Mouse (Mus musculus): Measurements from ENCODE around the gene Col9a3.

Col9a3 gene

DNA sequence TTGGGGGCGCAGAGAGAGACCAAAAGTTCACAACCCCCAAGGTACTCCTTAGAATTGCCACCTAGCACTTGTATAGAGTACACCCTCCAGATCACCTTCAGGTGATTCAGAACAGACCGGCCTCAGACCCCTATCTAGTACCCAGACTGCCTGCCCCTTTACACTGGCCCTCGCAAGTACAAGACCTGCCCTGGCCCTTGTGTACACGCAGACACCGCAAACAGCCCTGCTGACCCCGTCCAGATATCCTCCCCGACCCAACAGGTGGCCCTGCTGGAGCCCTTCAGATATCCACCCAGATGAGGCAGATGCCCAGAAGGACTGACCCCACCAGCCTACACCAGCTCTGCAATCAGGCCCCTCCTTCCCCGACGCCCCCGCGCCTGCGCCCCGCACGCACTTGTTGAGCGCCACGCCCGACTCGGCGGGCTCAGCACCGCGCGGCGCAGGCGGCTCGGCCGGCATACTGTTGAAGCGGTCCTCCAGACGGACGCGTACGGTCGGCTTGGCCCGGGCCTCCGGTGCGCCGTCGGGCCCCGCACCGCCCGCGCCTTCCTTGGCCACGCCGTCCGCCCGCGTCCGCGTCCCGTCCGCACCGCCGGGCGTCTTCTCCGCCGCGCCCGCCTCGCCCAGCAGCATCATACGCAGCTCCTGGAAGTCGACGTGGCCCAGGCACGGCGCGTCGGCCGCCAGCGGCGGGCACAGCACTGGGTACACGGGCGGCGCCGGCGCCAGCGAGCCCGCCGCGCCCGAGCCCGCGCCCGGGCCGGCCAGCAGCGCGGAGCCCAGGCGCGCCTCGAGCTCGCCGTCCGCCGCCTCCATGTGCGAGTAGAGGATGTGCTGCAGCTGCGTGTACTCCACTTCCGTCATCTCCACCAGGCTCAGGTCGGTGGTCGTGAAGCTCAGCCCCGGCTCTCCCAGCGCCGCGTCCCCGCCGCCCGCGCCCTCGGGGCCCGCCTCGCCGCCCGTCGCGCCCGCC is 44.3 kb downstream of the Col9a3 start:
- no peak for DNase-seq

GRCm38 (mm10) chr2:180642555-180643260 is 45.1 kb downstream of the Col9a3 start, which contains the start of gene Tcfl5:
TSS of gene Tcfl5 (minus strand) at chr2:180642708.
- no peak for DNase-seq

- no peak for DNase-seq
Observed at GRCm38 (mm10) chr2:180643626-180644025, 46.0 kb downstream of the Col9a3 start.

- DNase-seq, result no peak
Observed at GRCm38 (mm10) chr2:180646841-180647240, 49.3 kb downstream of the Col9a3 start.

DNA sequence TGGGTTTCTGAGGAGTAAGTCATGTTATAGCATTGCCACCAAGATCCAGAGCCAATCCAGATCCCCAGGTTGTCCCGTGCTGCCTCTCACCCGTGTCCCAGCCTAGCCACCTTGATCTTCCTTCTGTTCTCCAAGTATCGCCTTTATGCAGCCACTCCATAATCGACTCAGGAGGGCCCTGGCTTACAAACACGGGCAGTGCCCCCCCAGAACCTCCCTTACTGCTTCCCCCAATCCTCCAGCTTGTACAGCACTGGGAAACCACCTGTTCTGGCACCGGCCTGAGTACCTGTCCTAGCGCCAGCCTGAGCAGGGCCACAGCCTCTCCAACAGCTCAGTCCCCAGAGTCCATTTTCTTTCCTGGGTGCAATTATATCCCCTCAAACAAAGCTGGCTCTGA is 57.1 kb downstream of the Col9a3 start:
- no peak for DNase-seq

GRCm38 (mm10) chr2:180655150-180655549 is 57.6 kb downstream of the Col9a3 start:
- DNase-seq, result no peak

DNA sequence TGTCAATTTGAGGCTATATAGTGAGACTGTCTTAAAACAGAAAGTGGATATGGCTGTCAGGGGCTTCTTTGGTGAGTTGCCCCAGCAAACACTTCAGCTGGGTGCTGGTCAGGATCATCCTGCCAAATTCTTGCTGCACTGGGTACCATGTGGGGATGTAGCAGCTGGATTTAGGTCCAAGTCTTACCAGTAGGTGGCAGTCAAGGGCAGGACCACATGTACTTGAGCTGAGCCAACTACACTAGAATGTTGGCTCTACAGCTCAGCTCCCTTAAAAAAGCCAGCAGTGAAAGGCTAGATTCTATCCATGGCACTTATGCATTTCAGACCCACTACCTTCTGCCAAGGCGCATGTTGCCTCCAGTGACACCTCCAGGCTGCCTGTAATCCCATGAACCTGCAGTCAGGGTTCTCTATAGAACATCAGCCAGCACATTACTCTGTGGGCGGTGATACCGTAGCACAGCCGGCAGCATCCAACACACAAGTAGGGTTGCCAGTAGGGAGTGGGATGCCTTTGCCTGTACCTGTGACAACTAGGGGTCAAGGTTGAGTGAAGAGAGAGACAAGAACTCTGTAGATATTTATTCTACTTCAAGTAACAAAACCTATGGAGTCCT is 59.9 kb downstream of the Col9a3 start:
- DNase-seq, result peak; percentile 60 to 63

- no peak for DNase-seq
Observed at GRCm38 (mm10) chr2:180658381-180658780, 60.8 kb downstream of the Col9a3 start.

- peak; percentile 21 to 28 for DNase-seq
Observed at GRCm38 (mm10) chr2:180659353-180660150, 62.0 kb downstream of the Col9a3 start.

GRCm38 (mm10) chr2:180660521-180660920 is 62.9 kb downstream of the Col9a3 start:
- no peak for DNase-seq

DNA sequence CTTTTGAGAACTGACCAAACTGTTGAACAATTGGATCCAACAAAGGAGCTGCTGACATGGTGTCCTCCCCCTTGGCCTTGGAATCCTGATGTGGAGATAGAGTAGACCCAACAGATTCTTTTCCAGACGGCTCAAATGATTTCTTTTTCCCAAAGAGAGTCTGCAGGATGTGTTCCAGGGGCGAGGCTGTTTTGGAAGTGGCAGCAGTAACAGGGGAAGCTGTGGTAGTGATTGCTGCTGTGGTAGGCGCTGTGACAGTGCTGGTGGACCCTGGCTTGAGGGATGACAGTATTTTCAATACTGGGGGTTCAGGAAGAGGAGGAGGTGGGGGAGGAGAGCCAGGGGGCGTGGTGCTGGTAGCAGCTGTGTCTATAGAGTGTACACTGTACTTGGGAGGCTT is 64.4 kb downstream of the Col9a3 start:
- DNase-seq, result no peak

All from cerebellum, postnatal 36 days (tissue).